Mouse (Mus musculus): ENCODE results near the gene Cerkl. TPM values are rescaled to one million over a fixed set of nuclear protein-coding genes. Genes with fewer than 3 reads are reported as not detected.
A peak's percentile ranks its signal among the peaks of the same experiment; 100 is the strongest.

Gene Cerkl
- total RNA-seq, 2 experiments from 2014 or later: 3.0 to 6.7 TPM

DNA sequence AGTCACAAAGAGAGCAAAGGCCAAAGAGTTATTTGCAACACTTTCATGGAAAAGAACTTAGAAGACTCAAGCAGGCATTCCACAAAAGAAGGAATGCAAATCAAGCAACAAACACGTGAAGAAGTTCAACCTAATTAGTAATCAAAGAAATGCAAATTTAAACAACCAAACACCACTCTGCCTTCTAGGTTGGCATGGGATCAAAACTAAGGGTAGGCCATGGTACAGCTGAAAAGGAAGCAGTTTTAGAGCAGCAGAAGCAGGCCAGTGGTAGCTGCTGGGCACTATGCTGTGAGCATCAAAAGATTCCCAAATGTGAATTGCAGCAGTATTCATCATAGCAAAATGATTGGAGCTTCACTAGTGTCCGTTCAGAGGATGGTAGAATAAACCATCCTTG, 59.5 kb downstream of the Cerkl start:
- intact Hi-C loops (cut with DNase I): no loop called here
- DNase-seq (ENCODE audit: low spot score in 2 of 2): no peak

DNA sequence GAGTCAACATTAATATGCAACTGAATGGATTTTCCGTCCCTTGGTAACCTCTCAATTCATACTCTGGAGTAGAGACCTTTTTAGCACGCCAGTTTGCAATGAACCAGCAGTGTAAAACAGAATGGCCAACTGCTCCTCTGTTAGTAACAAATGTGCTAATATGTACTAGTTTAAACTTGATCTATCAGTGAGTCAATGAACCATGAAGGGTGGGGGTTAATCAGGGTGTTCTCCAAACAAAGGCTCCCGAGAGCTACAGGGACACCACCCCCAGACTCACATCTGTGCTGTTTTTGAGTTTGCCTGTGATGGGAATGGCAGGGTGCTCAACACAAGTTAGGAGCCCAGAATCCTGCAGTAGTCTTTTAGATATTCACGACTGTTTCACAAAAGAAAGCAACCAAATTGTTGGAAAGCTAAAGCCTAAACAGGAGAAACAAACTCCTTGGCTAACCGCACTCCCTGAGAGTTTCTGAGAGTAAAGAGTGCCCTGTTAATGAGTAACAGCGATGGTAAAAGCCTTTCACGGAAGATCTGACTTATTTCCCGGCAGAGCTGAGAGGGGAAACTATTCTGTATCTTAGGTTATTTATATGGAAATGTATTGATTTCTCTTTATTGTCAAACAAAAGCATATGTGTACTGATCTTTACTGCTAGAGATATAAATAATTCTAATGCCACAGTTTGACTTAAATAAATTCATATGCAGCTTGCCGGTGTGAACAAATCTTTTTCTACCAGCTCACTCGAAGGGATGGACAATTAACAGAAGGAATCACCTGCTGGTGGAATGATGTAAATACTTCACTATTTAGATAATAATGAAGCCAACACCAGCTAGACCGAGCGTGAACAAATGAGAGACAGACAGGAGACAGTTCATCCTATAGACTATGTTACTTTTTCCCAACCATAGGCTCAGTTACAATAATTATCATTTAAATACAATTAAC, 77.2 kb downstream of the Cerkl start:
- intact Hi-C loops (cut with DNase I): loop anchor here (5.0 to 10.0 kb wide), 3 partner anchors 115 to 395 kb away; no protein-coding TSS in a partner anchor
- no peak for DNase-seq (ENCODE audit: low spot score in 2 of 2)

DNA sequence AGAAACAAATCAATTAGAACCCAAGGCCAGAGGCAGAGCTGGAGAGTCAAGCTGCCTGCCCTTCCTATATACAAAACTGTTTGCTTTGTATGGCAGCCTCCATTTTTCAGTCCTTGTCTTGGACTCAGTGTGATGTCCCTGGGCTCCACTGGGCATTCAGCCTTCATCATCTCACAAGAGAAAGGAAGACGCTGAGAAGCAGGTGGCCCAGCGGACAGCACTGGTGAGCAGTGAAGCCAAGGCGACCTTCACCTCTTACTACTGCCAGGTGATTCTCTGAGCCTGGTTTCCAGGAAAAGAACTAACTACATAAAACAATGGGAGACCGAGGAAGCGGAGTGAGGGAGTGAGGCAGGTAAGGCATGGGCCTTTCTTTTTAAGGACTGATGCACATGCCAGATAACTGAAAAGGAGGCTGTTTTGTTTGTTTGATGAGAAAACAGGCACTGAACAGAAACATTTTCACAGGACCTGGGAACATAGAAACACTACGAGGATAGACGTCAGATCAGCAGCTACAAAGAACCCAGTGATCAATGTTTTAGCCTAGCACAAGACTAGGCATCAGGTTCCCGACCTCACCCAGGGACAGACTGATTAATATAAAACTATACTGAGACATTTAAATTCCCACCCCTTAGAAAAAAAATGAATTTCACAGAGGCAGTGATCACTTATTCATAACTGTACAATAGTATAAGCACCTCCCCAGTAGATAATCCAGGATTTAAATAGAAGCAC, 78.1 kb downstream of the Cerkl start:
- DNase-seq (ENCODE audit: low spot score in 2 of 2): no peak
- intact Hi-C loops (cut with DNase I): loop anchor here (10.0 kb wide), 2 partner anchors 116 to 396 kb away; no protein-coding TSS in a partner anchor

DNA sequence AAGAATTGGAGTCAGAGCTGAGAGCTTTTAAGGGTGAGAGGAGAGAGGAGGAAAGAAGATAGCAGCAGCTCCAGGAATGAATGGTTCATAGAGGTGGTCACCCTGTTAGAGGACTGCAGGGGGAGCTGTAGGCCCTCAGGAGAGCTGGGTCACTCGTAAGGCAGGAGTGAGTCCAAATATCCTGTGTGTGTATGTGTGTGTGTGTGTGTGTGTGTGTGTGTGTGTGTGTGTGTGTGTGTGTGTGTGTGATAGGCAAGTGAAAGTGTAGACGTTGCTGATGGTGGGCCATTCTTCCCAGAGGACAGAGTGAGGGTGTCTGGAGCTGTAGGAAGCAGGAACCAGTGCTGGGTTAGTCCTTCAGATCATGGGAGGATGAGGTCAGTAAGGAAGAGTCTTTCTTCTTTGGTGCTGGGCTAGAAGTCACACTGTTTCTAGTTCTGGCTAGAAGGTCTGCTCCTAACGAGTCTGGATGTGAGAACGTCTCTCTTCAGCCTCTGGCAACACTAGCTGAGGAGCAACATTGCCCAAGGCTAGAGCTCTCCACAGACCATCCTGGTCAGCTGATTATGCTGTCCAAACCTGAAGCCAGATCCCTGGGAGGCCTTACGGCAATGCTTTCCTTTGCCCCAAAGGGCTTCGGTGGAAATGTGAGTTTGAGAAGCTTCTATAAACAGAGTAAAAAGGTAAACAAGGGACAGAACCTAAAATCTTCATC, 83.9 kb downstream of the Cerkl start:
- intact Hi-C loops (cut with DNase I): loop anchor here (10.0 kb wide), 2 partner anchors 122 to 402 kb away; no protein-coding TSS in a partner anchor
- DNase-seq (ENCODE audit: low spot score in 2 of 2): no peak

DNA sequence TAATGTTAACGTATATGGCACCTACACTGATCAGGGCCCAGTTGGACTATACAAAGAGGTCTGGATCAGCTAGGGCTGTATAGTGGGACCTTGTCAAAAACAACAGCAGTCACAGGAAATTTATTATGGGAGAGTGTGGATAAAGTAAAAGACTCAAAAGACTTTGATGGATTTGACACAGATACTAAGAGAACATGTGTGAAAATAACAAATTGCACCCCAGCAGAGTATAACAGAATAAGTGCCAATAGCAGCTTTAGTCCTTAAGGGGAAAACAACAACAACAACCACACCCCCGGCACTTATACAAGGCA, 84.5 kb downstream of the Cerkl start:
- DNase-seq (ENCODE audit: low spot score in 2 of 2): no peak
- intact Hi-C loops (cut with DNase I): loop anchor here (10.0 kb wide), 2 partner anchors 123 to 403 kb away; no protein-coding TSS in a partner anchor

DNA sequence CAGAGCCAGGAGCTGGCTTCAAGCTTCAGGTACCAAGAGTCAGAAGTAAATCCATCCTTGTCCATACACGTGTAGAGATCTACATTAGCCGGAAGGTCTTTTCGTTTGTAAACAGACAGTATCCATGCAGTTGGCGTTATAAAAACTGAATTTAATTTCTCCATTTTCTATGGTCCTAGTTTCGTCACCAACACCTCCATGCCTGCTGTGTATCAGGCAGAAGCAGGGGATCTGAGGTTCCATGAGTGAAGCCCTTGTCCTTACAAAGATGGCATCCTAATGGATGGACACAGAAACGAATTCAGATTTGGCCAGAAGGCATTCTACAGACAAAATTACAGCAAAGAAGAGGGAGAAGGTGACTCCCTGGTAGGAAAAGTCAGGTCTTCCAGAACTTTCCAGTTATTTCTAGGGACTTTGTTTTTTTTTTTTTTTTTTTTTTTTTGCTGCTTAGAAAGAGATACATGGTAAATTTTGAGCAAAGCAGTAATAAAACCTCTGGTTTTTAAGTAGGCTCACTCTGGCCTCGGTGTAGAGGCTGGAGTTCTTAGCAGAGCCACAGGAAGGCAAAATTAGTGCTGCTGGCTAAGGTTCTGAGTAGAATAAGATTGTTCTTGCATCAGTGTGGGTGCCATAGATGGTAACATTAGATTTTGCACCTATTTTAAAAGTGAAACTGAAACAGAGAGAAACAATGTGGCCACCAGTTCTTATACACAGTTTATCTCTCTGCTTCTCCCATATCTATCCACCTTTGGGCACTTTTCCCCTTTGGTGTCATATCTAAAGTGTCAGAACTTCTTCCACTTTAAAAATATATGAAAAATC, 85.0 kb downstream of the Cerkl start:
- intact Hi-C loops (cut with DNase I): loop anchor here (10.0 kb wide), 2 partner anchors 123 to 403 kb away; no protein-coding TSS in a partner anchor

DNA sequence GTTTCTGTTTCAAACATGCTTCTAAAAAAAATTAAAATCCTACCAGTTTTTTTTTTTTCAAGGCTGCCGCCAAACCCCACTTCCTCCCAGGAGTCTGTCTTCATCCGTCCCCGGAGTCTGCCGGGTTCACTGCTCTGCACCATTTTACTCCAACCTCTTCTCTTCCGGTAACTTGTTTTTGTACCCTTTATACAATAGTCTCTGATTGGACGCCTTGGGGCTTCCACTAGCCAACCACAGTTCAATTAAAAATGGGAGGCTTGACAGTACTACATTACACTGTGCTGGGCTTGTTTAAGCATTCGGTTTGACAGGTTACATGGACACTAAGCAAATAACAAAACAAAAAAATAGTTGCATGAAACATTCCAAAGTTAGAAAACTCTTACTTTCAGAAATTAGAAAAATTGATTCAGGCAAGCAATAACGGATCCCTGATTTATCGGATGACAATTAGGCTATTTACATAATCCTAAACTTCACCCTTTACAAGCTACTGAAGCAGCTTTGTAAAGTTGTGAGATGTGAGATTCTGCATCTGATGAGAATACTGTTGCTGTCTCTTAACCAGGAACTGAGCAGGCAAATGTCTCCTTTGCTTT, 85.8 kb downstream of the Cerkl start:
- DNase-seq (ENCODE audit: low spot score in 2 of 2): no peak
- intact Hi-C loops (cut with DNase I): loop anchor here (10.0 kb wide), 2 partner anchors 124 to 404 kb away; no protein-coding TSS in a partner anchor

More for the DNA sequence above, 85.0 kb downstream of the Cerkl start:
- DNase-seq (ENCODE audit: low spot score in 2 of 2): no peak

DNA sequence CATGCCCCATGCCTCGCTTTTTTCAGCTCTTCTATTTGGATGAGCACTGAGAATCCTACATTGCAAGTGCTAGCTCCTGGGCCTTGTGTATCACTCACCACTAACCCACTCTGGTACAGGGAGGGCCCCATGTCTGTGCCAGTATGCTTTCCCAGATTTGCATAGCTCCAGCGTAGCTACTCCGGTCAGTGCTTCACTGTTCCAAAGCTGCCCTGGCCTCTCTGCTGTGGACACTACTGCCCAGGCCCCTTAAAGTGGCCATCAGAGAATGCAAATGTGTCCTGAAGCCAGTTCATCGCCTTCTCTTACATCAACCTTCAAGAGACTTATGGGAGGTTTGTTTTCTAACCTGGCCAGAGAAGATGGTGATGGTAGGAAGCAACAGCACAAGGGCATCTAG, 86.7 kb downstream of the Cerkl start:
- no peak for DNase-seq (ENCODE audit: low spot score in 2 of 2)
- intact Hi-C loops (cut with DNase I): loop anchor here (10.0 kb wide), 2 partner anchors 125 to 405 kb away; no protein-coding TSS in a partner anchor

DNA sequence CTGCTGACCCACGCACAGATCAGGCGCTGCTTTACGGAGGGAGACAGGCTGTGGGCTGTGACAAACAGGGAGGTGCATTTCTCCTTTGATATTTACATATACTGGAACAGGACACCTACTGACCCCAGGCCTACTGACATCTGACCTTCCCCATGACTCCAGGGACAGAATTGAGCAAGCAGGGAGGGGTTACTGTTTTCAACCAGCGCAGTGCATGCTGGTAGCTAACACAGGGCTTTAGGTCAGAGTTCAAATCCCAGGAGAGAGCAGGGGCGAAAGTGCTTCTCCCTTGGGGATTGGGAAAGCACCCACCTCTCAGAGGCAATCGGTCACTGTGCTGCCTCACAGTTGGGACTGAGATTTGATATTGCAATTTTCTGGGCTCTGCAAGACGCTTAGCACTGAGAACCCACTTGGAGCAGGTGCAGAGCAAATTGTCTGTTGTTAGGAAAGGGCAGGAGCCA, 87.5 kb downstream of the Cerkl start:
- intact Hi-C loops (cut with DNase I): no loop called here
- DNase-seq (ENCODE audit: low spot score in 2 of 2): no peak

DNA sequence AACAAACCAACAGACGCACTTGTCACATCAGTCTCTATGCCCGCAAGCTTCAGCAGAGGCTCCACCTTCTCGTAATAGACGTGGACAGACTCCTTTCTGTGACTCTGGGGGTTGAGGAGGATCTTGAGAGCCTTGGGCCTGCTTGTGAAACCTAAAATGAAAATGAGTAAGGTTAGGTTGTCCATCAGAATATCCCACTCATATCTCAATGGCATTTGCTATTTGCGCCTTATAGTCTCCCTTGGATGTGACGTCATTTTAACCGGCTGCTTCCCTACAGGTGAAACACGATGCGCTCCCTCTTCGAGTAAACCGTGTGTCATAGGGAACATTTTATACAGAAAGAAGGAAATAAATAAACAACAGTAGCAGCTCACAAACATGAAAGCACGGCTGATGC, 87.9 kb downstream of the Cerkl start:
- intact Hi-C loops (cut with DNase I): no loop called here

DNA sequence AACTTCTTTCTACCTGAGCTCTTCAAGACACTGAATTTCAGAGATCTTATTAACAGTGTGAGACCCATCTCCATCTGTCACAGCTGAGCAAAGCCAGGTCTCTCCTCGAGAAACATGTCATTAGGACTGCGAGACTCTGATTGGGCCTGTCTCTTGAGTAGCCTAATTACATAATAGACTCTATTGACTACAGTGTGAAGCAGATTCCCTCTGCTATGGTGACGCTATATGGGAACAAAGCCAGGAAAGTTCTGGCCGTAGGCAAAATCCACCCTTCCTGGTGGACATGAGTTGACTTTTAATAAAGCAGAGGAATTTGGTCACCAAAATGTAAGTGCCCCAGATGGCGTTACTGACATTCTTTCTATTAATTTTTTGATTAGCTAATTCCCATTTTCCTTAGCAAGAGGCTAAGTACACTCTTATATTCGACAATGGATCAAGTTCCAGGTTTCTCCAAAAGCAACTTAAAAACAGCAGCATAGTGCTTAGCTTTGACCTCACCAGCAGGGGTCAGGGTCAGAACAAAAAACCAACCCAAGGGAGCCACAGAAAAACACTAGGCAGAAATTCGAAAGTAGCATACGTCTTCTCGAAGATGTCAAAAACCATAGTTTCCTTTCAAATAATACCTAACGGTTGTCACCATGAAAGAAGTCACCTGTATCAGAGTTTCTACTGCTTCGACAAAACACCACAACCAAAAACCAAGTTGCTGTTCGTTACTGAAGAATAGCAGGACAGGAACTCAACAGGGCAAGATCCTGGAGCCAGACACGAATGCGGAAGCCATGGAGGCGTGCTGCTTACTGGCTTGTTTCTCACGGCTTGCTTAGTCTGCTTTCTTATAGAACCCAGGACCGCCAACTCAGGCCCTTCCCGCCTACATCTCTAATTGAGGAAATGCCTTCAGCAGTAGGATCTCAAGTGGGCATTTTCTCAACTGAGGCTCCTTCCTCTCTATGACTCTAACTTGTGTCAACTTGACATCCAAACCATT, 88.8 kb downstream of the Cerkl start:
- intact Hi-C loops (cut with DNase I): no loop called here
- no peak for DNase-seq (ENCODE audit: low spot score in 2 of 2)

More for the DNA sequence above, 87.9 kb downstream of the Cerkl start:
- DNase-seq (ENCODE audit: low spot score in 2 of 2): no peak

DNA sequence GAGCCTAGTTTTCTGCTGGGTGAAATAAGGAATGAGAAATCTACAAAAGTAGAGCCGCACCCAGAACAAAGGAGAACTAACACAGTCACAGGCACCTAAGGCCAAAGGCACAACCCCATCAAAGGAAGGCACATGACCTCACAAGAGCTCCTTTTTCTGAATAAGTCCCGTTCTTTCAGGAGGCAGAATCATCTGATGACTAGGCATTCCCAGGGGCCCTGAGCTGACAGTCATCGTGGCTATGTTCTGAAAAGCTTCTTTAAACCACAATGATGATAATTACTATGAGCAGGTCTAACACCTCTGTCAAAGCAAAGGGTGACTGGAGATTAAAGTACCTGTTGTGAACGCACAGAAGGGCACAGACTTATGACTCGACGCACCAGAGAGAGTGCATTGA, 92.7 kb downstream of the Cerkl start:
- DNase-seq (ENCODE audit: low spot score in 2 of 2): no peak
- intact Hi-C loops (cut with DNase I): no loop called here

DNA sequence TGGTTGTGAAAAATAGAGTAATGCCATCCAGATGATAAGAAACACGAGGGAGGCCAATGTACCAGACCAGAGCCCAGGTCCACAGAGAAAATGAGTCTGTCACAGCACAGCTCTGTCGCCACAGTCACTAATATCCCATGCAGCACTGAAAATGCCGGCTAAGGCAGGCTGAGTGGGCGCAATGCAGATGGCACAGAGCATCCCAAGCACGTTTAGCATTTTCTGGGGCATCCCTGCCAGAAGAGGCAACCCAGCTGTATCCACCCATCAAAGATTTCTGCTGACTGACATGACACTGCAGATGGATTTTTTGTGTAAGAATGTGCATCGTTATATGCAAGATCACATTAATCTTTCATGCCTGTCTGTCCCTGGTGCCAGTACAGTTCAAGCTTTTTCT, 94.6 kb downstream of the Cerkl start:
- peak; percentile 44 to 52 for DNase-seq (ENCODE audit: low spot score in 2 of 2)
- intact Hi-C loops (cut with DNase I): no loop called here

DNA sequence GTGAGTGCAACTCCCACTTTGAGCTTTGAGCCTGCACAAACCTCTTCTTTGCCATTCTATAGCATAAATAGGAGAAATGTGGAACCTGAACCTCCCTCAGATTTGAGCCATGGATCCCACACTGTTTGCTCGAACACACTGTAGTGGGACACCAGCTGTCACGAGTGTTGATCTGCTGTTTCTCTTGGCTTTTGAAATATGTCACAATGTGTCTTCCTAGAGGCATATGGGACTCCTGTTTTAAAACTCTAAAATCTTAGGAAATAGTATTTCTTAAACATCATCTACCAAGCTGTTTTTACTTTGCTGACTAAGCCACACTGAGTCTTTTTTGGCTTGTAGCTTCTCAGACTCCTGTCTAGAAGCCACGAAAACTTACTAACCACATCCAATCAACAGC, 98.8 kb downstream of the Cerkl start:
- intact Hi-C loops (cut with DNase I): no loop called here
- DNase-seq (ENCODE audit: low spot score in 2 of 2): peak; percentile 13 to 14

DNA sequence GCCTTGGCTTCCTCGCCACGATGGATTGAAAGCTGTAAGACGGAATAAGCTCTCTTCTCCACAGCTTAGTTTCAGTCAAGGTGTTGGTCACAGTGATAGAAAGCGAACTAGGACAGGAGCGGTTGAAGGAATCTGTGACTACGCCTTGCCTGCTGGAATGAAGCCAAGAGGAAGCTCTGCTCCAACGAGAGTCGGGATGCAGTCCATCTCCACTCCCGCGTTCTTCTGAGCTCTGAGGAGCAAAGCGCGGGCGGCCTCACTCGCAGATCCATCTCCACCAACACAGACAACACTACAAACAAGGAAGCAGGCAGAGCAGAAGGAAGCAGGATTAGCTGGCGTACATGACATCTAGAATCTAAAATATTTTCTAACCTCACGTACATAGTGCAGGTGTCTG, 101.8 kb downstream of the Cerkl start:
- DNase-seq (ENCODE audit: low spot score in 2 of 2): peak; percentile 39 to 59
- intact Hi-C loops (cut with DNase I): no loop called here

DNA sequence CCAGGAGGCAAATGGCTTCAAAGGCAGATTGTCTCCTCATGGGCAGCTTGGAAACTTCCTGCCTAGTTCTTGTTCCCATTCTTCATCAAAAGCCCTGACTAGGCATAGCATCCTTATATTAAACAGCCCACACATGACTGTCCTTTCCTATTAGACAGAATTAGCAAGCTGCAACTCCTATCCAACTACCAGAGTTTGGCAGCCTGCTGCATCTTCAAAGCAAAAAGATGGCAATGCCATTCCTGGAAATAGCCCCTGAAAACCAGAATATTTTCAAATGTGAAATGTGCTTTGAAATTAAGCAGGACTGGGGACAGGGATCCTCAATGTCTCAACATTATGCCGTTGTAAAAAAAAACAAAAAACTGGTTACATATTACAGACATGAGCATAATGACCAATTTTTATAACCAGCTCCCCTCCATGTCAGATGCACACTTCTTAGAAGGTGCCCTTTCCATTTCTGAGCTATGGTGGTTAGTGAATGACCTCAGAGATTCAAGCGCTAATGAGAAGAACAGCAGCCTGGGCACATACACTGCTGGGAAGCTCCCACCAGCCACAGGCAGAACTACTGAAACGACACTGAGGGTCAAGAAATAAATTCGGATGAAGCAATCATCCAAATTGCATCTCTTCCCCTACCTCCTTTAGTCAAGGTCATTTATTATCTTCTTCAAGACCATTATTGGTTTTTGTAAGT, 104.3 kb downstream of the Cerkl start:
- no peak for DNase-seq (ENCODE audit: low spot score in 2 of 2)
- intact Hi-C loops (cut with DNase I): no loop called here
